Mouse (Mus musculus) lung, postnatal 10 days (tissue): ENCODE results near the gene Daw1.

Experiments used
- DNase-seq: peaks from one replicate; pipeline ENCODE4 v3.0.0; 2021

Gene Daw1

GRCm38 (mm10) chr1:83159603-83160002, at the start of gene Daw1:
TSS of gene Daw1 (plus strand) at chr1:83159752.
- peak; percentile 78 for DNase-seq

- DNase-seq = no peak
Observed at GRCm38 (mm10) chr1:83110992-83111391, 48.6 kb upstream of the Daw1 start.

- no peak for DNase-seq
Observed at GRCm38 (mm10) chr1:83111726-83112125, 47.8 kb upstream of the Daw1 start.

- DNase-seq = no peak
Observed at GRCm38 (mm10) chr1:83116447-83117137, 43.0 kb upstream of the Daw1 start, which contains the start of gene Ccl20. TSS of gene Ccl20 (plus strand) at chr1:83116766.

- no peak for DNase-seq
Observed at GRCm38 (mm10) chr1:83117217-83117616, 42.3 kb upstream of the Daw1 start.

GRCm38 (mm10) chr1:83117661-83118060, 41.9 kb upstream of the Daw1 start:
- no peak for DNase-seq

- DNase-seq = no peak
Observed at GRCm38 (mm10) chr1:83119903-83120302, 39.6 kb upstream of the Daw1 start.

GRCm38 (mm10) chr1:83120312-83120711, 39.2 kb upstream of the Daw1 start:
- DNase-seq = no peak

GRCm38 (mm10) chr1:83123201-83123600, 36.4 kb upstream of the Daw1 start:
- DNase-seq = no peak

GRCm38 (mm10) chr1:83135829-83136228, 23.7 kb upstream of the Daw1 start:
- peak; percentile 17 for DNase-seq

- DNase-seq = peak; percentile 5
Observed at GRCm38 (mm10) chr1:83137847-83138246, 21.7 kb upstream of the Daw1 start.

- DNase-seq = no peak
Observed at GRCm38 (mm10) chr1:83138721-83139120, 20.8 kb upstream of the Daw1 start.

GRCm38 (mm10) chr1:83141510-83141909, 18.0 kb upstream of the Daw1 start:
- no peak for DNase-seq

- DNase-seq = peak; percentile 48
Observed at GRCm38 (mm10) chr1:83142055-83142454, 17.5 kb upstream of the Daw1 start.

GRCm38 (mm10) chr1:83146547-83146946, 13.0 kb upstream of the Daw1 start:
- DNase-seq = no peak

- DNase-seq = peak; percentile 18
Observed at GRCm38 (mm10) chr1:83150227-83150626, 9.3 kb upstream of the Daw1 start.

- DNase-seq = peak; percentile 15
Observed at GRCm38 (mm10) chr1:83152961-83153360, 6.6 kb upstream of the Daw1 start.

- DNase-seq = no peak
Observed at GRCm38 (mm10) chr1:83156876-83157275, 2.7 kb upstream of the Daw1 start.

GRCm38 (mm10) chr1:83161658-83162057, 2.1 kb downstream of the Daw1 start:
- DNase-seq = no peak

- no peak for DNase-seq
Observed at GRCm38 (mm10) chr1:83164027-83164426, 4.5 kb downstream of the Daw1 start.

GRCm38 (mm10) chr1:83169158-83169557, 9.6 kb downstream of the Daw1 start:
- DNase-seq = no peak

GRCm38 (mm10) chr1:83175985-83176384, 16.4 kb downstream of the Daw1 start:
- DNase-seq = no peak

- DNase-seq = no peak
Observed at GRCm38 (mm10) chr1:83179531-83179930, 20.0 kb downstream of the Daw1 start.

- DNase-seq = peak; percentile 16
Observed at GRCm38 (mm10) chr1:83181418-83181817, 21.9 kb downstream of the Daw1 start.

GRCm38 (mm10) chr1:83187154-83187553, 27.6 kb downstream of the Daw1 start:
- DNase-seq = peak; percentile 73
